Mouse (Mus musculus) myocyte (in vitro differentiated cells): ENCODE data around the gene Slc24a3.

ENCODE experiments used
- E2F4 ChIP-seq: IDR thresholded peaks from one replicate; pipeline ENCODE4 v1.6.1; 2011; ENCODE audit warnings: mild to moderate bottlenecking, control low read depth, moderate library complexity; ENCODE audit not compliant: insufficient read depth
- MAX ChIP-seq: IDR thresholded peaks from one replicate; pipeline ENCODE4 v1.6.1; 2011; ENCODE audit warnings: low read depth, mild to moderate bottlenecking, control low read depth
- MYOD1 ChIP-seq, 3 experiments: IDR thresholded peaks; one replicate each; pipeline ENCODE4 v1.6.1; 2011; ENCODE audit warnings: control low read depth in 2 of 3, low read depth in 2 of 3, mild to moderate bottlenecking in 2 of 3, moderate library complexity in 1 of 3; ENCODE audit not compliant: insufficient read length in 2 of 3, control insufficient read depth in 1 of 3
- POLR2A ChIP-seq: IDR thresholded peaks from one replicate; pipeline ENCODE4 v1.6.1; 2011; ENCODE audit warnings: low read depth, mild to moderate bottlenecking, control low read depth, moderate library complexity; ENCODE audit not compliant: insufficient read length
- REST ChIP-seq: IDR thresholded peaks from one replicate; pipeline ENCODE4 v1.6.1; 2011; ENCODE audit warnings: mild to moderate bottlenecking, control low read depth, moderate library complexity; ENCODE audit not compliant: insufficient read depth, insufficient read length
- SRF ChIP-seq: IDR thresholded peaks from one replicate; pipeline ENCODE4 v1.6.1; 2011; ENCODE audit warnings: low read depth; ENCODE audit not compliant: control insufficient read depth, insufficient read length
- TCF12 ChIP-seq: IDR thresholded peaks from one replicate; pipeline ENCODE4 v1.6.1; 2011; ENCODE audit warnings: mild to moderate bottlenecking, control low read depth; ENCODE audit not compliant: poor library complexity, insufficient read depth, severe bottlenecking
- TCF3 ChIP-seq: IDR thresholded peaks from one replicate; pipeline ENCODE4 v1.6.1; 2011; ENCODE audit warnings: low read depth, control low read depth; ENCODE audit not compliant: insufficient read length
- USF1 ChIP-seq: IDR thresholded peaks from one replicate; pipeline ENCODE4 v1.6.1; 2011; ENCODE audit warnings: low read depth, mild to moderate bottlenecking, control low read depth, moderate library complexity

- no peak for TF ChIP-seq POLR2A
- no peak for TF ChIP-seq REST
- no peak for TF ChIP-seq MAX
- TF ChIP-seq MYOD1 (IDR thresholded peaks at IDR 0.05; ENCODE audit: control insufficient read depth in 1 of 3, insufficient read length in 2 of 3, low read depth in 2 of 3) = no peak
- no peak for TF ChIP-seq E2F4
- no peak for TF ChIP-seq SRF
- TF ChIP-seq TCF3 = no peak
- TF ChIP-seq TCF12 = no peak
- TF ChIP-seq USF1 = no peak
Measured at GRCm38 (mm10) chr2:145248185-145248584, 80.6 kb downstream of the Slc24a3 start.
